Mouse (Mus musculus) cerebellum, adult 11 months (tissue): ENCODE measurements around the gene Frmd4a.

Source experiments
- DNase-seq: peaks from one replicate; pipeline ENCODE4 v3.0.0; 2022

Gene Frmd4a

DNA sequence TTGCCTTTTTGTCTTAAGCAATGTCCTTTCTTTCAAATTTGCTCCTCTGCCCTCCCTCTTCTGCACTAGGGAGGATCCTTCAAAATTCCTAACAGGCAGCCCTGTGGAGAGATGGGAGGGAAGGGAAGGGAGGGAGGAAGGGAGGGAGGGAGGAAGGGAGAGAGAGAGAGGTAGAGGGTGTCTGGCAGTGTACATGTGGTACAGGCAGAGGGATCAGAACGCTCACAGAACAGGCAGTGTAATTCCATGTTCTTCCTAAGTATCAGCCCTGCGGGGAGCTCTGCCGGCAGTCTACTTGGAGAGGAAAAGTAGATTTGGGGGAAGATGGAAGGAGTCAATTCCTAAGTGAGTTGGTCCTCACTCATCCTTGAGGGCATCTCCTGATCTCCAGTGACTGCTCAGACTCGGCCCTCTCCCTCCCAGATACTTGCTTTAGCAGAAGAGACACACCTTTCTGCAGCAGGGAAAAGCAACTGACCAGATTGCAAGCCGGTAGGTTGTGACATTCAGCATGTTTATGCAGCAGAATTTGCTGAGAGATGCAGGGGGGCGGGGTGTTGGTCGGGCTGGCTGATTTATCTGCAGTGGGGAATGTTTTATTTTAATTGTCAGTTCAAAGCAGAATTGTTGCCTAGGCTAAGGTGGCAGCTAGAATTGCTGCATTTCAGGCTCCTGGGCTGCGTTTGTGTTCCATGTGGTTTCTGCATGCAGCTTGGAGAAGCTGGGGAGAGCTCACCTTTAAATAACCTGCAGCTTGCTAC, at the start of gene Frmd4a:
TSS of gene Frmd4a (plus strand) at position 190 of the 761 bp plus-strand sequence.
- DNase-seq: no peak

DNA sequence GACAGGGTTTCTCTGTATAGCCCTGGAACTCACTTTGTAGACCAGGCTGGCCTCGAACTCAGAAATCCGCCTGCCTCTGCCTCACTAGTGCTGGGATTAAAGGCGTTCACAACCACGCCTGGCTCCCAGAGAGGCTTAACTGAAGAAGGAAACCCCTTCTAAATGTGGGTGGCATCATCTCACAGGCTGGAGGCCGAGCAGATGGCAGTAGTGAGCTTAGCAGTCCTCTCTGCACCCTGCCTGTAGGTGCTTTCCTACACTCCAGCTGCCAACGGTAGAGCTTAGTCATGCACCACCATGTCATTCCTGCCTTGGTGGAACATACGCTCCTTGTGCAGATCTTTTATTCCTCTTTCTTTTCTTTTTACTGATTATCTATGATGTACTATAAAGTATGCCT, 28.6 kb upstream of the Frmd4a start:
- no peak for DNase-seq

DNA sequence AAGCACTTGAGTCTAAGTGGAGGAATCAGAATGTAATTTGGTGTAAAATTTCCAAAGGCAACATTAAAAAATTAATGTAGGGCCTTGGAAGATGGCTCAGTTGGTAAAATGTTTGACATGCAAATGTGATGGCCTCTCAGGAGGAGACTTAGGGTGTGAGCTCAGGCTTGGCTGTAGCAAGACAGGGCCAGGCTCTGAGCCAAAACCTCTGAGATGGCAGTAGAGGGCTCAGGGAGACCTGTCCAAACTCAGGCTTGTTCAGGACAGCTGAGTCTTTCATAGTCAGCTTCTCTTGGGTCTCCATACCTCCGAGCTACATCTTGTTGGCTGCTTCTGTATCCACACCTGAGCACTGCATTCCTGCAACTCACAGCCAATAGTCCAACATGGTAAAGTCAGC, 27.1 kb upstream of the Frmd4a start:
- no peak for DNase-seq

DNA sequence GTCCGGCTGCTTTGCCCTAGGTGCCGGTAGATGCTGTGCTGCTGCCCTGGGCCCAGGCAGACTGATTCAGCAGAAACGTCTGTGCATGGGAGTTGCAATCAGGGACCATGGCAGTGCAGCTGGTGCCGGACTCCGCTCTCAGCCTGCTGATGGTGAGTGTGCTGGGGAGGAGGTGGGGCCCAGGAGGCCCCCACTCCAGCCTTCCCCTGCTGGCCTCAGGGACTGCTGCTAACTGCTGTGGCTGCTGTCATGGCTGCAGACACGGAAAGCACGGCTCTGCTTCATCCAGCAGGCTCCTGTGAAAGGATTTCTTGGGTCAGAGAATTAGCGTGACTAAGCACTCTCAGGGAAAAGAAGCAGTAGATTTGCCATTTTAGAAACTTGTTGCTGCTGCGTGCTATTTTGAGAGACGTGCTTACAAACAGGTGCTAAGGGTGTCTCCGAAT, 937 bp downstream of the Frmd4a start:
- DNase-seq: peak; percentile 9

DNA sequence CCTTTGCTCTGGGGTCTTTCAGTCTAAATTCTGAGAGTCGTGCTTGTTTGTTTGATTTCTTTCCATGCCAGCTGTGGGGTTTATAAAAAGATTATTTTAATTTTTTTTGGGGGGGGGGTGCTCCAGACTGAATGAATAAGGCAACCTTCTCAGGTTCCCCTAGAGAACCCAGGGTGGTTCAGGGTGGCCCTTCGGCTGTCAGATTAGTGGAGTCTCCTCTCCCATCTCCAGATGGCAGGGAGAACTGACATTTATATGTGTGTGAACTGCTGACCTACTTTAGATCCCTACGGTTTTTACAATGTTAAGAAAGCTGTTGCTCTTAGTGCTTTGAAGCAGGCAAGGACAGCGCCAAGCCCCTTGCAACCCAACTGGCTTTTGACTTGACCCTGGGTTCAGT, 1.4 kb downstream of the Frmd4a start:
- no peak for DNase-seq

DNA sequence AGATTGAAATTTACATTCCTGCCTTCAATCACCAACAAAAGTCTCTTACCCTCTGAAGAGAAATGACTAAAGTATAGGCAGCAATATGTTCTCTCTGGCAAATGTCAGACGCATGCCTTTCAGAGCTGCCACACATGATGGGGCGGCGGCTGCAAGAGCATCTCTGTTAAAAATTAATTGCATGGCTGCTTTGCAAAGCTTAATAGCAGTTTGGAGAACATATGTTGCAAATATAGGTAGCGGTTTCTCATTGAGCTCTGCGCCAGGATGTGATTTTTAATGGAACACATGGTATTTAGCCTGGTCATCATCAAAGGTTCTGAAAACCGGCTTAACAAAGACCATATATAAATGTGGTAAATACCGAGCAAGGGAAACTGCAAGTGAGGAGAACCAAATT, 7.4 kb downstream of the Frmd4a start:
- no peak for DNase-seq

DNA sequence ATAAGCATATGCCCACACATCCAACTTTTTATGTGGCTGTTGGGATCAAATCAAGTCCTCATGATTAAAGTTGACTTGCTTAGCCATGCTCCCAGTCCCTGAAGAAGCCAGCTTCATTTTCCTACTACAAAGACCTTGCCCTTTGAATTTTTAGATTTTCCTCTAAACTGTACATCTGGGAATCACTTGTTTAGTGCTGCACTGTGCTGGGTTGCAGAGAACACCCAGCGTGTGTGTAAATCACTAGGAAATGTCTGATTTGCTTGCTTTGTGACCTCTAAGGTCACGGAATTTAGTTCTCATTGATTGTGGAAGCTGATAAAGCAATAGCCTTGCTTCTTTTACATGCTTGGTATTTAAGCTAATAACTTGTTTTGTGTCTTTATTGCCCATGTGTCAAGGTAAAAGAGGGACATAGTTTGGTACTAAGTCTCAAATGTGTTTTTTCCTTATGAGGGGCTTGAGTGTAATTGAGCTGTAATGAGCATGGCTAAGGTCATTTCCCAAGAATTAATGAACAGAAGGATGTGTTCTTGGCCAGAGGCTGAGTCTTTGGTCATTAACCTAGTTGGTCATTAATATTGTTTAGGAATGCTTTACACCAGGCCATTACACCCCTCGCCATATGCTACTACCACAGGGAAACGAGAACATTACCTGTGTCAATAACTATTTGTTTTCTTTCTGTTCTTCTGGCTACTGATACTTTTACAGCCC, 11.7 kb downstream of the Frmd4a start:
- DNase-seq: no peak

DNA sequence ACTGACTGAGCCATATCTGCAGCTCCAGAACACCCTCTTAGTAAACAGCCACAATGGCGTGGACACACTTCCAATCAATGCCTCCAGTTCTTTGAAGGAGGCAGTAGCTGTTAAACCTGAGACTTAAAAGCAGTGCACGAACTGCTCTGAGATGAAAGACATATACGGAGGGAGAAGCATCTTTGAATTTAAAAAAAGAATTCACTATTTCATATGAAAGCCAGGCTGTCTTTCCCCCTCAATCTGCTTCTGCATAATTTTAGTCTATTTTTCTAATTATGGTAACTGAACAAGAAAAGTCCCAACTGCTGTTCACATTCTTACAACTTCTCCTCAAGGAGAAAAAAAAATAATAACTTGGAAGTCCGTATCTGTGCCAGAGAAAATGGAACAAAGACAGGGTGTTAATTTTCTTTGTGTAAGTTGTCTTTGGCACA, 18.7 kb downstream of the Frmd4a start:
- no peak for DNase-seq

DNA sequence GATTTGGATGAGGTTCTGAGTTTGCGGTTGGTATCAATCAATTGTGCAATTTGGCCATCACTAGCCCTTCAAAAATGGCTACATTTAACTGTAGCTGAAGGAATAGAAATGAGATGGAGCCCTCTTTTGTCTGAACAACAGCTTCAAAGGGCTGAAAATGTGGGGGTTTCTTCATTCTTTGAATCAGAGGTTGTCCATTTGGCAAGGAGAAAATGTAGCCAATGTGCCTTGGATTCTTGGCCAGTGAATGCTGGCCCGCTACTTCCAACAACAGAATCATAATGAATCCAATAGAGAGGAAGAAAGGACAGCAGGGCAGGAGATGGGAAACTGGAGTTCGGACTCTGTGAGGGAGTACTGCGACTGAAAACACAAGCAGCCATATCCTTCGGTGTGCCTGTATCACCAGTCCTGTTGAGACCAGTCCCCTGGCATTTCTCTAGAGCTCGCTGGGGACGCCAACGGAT, 19.2 kb downstream of the Frmd4a start:
- DNase-seq: no peak

DNA sequence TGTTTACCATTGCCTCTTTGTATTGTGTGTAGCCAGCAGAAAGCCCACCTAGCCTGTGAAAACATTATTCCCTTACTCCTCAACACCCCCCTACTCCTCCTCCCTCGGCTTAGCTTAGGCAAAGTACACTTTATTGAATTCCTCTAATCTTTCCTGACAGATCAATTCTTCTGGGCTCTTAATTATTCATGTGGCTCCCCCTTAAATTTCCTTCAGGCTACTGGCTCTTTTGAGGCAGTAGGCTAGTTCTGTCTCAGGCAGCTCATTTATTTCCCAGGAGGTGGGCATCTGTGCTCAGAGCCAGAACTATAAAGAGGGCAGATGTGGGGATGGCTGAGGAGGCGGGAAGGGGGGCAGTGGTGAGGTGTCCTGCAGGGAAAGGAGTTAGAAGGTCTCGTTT, 24.5 kb downstream of the Frmd4a start:
- DNase-seq: no peak

DNA sequence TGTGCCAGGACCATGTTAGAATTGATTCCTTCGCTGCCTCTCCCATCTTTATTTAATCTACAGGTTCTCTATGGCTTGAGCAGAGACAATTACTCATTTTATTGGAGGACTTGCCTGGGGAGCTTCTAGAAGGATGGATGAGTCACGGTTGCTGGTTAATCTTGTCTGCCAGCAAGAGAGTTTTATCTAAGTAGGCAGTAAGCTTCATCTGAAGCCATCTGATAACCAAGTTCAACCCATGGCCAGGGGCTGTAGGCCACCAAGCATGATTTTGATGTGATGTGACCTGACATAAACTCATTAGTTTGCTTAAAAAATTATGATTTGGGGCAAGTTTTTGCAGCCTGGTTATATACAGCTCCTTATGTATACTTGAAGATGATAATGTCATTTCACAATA, 38.0 kb downstream of the Frmd4a start:
- DNase-seq: no peak

DNA sequence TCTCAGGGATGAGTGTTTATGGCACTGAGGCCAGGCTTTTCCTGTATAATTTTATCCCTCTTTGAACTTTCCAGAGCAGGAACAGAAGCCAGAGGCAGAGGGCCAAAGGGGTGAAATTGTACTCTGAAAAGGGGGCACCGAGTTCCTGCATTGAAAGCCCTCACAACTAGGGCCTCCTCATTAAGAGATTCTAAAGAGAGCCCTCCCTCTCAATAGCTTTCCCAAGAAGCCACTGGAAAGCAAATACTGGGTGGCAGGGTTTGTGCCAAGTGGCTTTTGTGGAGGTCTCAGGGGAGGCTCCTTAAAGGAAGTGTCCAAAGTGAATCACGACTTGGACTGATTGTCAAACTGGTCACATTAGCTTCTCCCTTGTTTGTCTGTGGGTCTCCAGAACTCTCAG, 43.2 kb downstream of the Frmd4a start:
- peak; percentile 5 for DNase-seq

DNA sequence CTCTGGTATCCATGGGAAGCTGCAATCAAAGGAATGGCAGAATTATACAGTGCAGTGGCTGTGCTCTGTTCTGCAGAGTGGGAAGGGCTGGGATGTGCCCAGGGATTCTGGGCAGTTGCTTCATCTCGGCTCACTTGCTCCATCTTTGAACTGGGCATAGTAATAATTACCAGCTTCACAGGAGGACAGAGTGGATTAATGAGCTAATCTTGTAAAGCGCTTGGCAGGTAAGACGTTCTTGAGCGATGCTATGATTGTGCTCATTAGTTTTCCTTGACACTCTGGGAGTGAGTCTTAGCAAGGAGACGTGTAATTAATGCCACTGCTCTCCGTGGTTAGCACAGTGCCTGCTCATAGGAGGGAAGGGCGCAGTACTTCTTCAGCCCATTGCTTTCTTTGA, 54.3 kb downstream of the Frmd4a start:
- no peak for DNase-seq

DNA sequence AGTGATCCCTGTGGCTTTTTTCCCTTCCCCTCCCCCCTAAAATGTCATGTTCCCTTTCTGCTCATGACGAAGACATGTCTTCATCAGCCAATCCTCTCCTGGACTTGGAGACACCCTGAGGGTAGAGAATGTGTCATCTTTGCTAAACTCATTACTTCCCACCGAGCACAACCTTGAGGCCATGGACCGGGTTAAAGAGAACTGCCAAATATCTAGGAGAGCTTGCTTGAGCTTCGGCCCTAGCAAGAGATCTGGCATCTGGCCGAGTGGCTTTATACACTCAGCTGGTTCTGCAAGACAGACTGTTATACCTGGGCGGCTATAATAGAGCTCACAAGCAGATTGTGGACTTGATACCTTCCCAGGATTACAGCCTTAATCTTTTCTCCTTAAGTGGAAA, 66.4 kb downstream of the Frmd4a start:
- DNase-seq: no peak

DNA sequence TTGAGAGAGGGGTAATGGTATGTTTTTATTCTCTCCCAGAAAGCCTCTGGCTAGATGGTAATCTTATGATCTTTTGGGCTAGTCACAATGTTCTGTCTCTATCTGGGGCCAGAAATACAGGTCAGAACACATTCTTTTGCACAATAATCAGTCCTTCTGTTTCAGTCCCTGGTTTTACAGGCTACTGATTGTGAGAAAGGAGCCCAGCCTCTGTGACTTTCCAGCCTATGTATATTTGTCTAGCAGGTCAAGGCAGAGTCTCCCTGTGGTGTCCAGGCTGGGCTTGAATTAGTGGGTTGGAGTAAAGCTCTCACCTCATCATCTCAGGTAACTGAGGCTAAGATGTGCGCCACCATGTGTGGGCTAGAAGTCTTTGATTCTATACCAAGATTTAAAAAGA, 80.1 kb downstream of the Frmd4a start:
- DNase-seq: no peak

DNA sequence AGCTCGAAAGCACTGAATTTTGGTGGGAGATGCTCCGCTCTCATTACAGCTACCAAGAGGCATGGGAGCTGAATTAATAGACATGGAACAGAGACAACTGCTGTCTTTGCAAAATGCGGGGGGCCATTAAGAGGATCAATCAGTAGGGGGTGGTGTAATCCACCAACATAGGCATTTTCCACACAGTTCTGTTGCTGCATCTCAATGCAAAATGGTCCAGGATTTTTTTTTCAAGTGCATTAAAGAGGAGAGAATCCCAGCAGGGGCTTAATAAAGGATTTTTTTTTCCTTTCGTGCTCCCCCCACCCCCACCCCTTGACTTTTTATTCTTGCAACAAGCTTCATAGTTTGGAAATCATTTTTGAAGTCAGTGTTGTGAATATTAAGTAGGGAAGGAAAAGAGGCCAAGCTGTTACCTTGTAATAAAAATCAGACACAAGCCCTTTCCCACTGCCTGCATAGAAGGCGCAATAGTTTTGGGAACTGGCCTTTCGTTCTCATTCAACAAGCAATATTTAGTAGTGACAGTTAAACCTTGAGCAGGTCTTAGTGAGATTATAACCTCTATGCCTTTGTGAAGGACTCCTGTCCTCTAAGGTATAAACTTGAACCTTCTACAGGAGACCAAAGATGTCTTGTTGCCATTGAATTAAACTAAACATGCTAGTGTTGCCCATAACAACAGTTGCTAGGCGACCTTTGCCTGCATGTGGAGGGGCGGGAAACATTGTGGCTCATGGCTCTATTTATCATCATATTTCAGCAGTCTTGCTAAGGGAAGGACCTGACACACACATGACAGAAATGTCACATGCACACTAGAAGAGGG, 81.6 kb downstream of the Frmd4a start:
- DNase-seq: no peak

DNA sequence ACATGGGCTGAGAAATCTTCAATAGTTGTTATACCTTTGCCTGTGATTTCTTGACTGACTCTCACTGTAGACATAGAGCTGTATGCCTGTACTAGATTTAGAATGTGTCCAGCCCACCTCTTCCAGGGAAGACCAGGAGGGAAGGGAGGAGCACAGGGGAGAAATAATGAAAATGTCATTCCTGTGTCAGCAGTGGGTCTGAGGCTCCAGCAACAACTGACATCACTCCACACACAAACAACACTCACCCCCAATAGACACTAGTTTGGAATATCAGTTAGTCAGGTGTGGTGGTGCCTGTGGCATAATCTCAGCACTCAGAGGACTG, 82.2 kb downstream of the Frmd4a start:
- DNase-seq: no peak

DNA sequence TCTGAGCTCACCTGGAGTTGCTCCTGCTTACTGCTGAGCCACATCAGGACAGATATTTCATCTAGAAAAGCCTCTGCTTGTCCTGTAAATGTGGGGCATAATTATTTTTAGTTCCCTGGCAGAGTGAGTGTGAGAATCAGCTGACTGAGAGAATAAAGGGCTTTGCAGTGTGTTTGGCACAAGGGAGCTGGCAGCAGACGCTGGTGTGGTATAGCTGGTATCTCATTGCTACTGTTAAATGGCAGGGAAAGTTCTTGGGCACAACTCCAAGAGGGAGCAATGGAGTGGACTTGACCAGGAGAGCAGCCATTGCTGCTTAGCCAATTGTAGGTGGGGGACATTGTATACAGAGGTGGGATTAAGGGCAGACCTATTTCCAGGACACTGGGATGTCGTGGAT, 83.9 kb downstream of the Frmd4a start:
- DNase-seq: no peak

DNA sequence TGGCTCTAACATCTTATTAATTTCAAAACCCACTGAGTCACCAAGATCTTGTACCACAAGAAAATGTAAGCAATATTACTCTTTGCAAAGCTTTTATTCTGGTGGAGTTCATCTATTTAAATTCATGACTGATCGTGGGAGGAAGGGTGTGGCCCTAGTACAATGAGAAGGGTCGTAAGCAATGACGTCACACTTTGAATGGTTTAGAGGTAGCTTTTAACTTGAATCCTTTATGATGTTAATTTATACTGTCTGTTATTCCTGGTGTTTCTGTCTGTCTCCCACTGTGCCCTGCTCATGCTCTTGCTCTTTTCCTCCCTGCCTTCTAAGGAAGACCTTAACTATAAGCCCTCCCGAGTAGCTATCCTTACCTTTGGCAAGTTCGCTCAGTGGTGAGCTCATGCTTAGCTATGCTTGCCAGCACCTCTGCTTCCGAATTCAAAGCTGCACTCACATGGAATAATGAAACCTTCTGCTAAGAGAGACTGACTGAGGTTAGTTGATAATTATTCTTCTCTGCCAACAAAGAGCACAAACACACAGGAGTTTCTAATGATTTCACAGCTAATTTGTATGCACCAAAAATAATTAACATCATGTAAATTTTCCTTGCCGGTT, 95.9 kb downstream of the Frmd4a start:
- DNase-seq: no peak

DNA sequence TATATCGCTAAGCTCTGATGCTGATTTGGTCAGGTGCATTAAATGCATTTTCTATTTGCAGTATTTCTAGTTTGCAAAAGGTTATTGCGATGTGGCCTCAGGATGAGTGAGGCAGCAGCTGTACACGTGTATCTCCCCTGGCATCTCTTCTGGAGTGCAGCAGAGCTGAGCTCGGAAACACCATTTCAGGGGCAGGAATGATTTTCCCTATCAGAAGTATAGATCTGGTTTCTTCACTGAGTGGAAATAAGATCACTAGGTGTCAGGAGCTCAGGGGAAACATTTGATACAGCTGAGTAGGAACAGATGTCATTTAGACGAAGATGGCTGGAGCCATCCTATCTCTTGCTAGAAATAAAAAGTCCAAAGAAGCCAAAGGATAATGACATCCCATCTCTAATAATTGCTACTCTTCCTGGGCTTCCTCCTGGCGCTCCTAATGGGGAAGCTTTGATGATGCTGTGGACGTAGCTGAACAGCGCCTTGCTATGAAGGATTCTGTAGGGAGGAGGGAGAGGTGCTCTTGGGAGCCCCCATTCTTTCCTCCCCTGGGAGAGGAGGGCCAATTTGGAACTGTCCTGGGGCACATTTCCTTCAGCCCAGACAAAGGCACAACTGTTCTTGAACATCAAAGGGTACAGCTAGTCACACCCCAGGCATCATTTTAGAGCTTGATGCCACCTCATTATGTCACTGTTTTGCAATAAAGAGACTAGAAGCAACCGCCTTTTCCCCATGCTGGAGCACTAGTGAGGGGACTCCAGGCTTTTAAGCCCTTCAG, 102.4 kb downstream of the Frmd4a start:
- DNase-seq: no peak

DNA sequence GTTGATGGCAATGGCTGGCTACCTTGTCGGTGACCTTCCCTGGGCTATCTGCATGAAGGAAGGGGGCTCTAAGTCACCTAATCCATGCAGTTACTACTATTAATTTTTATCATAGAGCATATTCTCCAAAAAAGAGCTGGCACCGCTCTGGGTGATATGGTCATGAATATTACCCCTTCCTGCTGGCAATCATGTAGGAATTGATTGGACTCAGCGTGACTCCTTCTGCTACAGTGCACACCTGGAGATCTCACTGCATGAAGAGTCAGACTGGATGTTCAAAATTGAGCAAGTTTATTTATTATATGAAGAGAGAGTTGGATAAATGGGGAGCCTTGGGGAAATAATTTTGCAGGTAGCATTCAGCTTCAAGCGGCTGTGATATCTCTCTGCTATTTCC, 113.7 kb downstream of the Frmd4a start:
- no peak for DNase-seq

DNA sequence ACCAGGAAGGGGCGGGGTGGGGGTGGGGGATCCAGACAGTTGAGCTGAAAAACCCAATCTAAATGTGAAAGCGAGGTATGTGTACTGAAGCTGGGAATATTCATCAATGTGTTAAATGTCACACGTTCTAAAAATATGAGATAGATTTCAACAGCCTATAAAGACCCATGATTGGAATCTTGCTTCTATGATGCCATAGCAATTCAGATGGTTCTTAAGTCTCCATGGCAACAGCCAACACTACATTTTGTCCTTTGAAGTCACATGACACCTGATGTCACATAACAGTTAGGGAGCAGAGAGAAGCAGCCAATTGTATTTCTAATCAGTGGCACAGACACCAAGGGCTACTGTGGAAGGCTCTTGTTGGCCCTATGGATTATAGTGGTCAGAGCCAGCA, 120.0 kb downstream of the Frmd4a start:
- DNase-seq: no peak
